Mouse (Mus musculus) macrophage (primary cell): ENCODE data around the gene 9530003J23Rik. TPM values are rescaled to one million over a fixed set of nuclear protein-coding genes. Genes with fewer than 3 reads are reported as not detected.
"Not testable (repeated sequence)": the region's sequence is repeated elsewhere in the genome, so short reads cannot be mapped to it uniquely, and the experiment has no call there.

Experiments
- H3K27ac ChIP-seq: fragments of 350-480 bp; formaldehyde crosslinking; 2 replicates; pipeline ENCODE4 v1.9.0; 2021
- H3K36me3 ChIP-seq: fragments of 350-480 bp; formaldehyde crosslinking; 2 replicates; pipeline ENCODE4 v1.9.0; 2021; ENCODE audit errors: inconsistent target
- H3K4me3 ChIP-seq: fragments of 350-480 bp; formaldehyde crosslinking; 2 replicates; pipeline ENCODE4 v1.9.0; 2021; ENCODE audit errors: inconsistent target
- H3K79me2 ChIP-seq: fragments of 350-480 bp; formaldehyde crosslinking; 2 replicates; pipeline ENCODE4 v1.9.0; 2021; ENCODE audit errors: inconsistent target
- WGBS: methylation state at CpG from one replicate; pipeline ENCODE4 v1.1.7; 2026; ENCODE audit warnings: inconsistent platforms; ENCODE audit not compliant: missing documents; 5-methylcytosine and 5-hydroxymethylcytosine counted together
- polyA plus RNA-seq: library from polyadenylated mRNA; stranded (reverse); fragments of 250-400 nt; gene quantifications from 3 replicates; pipeline ENCODE4 v1.2.4, GENCODE M21; 2018; ENCODE audit warnings: inconsistent platforms

The 9530003J23Rik gene
- polyA plus RNA-seq, 1 experiment from 2014 or later, result not detected

GRCm38 (mm10) chr10:117275681-117276369 is 37.3 kb upstream of the 9530003J23Rik start:
- Histone ChIP-seq H3K4me3 (no peak overlapping the region), H3K27ac (no peak overlapping the region), H3K79me2 (peaks cover 14% of the 10 kb centered on the region), H3K36me3 (peaks cover 5% of the 10 kb centered on the region; the same call in 1 of the 2 replicates)
- 88% methylated on average over 10 of the region's 10 CpGs for WGBS

GRCm38 (mm10) chr10:117274645-117275044 is 36.1 kb upstream of the 9530003J23Rik start:
- not testable (repeated sequence) for H3K4me3 ChIP-seq, H3K79me2 ChIP-seq, H3K27ac ChIP-seq, H3K36me3 ChIP-seq
- no CpG with 5 or more reads among the region's 7 CpGs for WGBS

- no peak overlapping the region for H3K4me3 ChIP-seq
- no peaks in the 10 kb centered on the region for H3K79me2 ChIP-seq
- H3K36me3 ChIP-seq, result no peaks in the 10 kb centered on the region
- H3K27ac ChIP-seq, result no peak overlapping the region
Measured at GRCm38 (mm10) chr10:117272023-117272422, 33.5 kb upstream of the 9530003J23Rik start.

GRCm38 (mm10) chr10:117259870-117260269 is 21.4 kb upstream of the 9530003J23Rik start:
- no peak overlapping the region for H3K4me3 ChIP-seq

GRCm38 (mm10) chr10:117235866-117236265 is 2.6 kb downstream of the 9530003J23Rik start:
- WGBS, result 76% methylated on average over 11 of the region's 11 CpGs
- no peaks in the 10 kb centered on the region for H3K36me3 ChIP-seq

More at GRCm38 (mm10) chr10:117259870-117260269, 21.4 kb upstream of the 9530003J23Rik start:
- H3K79me2 ChIP-seq, result no peaks in the 10 kb centered on the region
- no peaks in the 10 kb centered on the region for H3K36me3 ChIP-seq
- no peak overlapping the region for H3K27ac ChIP-seq

GRCm38 (mm10) chr10:117234825-117235224 is 3.7 kb downstream of the 9530003J23Rik start:
- Histone ChIP-seq H3K79me2 (no peaks in the 10 kb centered on the region), H3K36me3 (no peaks in the 10 kb centered on the region), H3K4me3 (no peak overlapping the region), H3K27ac (no peak overlapping the region)
- 91% methylated on average over 3 of the region's 4 CpGs for WGBS

More at GRCm38 (mm10) chr10:117235866-117236265, 2.6 kb downstream of the 9530003J23Rik start:
- no peak overlapping the region for H3K27ac ChIP-seq
- H3K79me2 ChIP-seq, result no peaks in the 10 kb centered on the region
- no peak overlapping the region for H3K4me3 ChIP-seq

- WGBS, result 84% methylated on average over 16 of the region's 16 CpGs
Measured at GRCm38 (mm10) chr10:117229826-117230225, 8.7 kb downstream of the 9530003J23Rik start.

GRCm38 (mm10) chr10:117226002-117226401 is 12.5 kb downstream of the 9530003J23Rik start:
- WGBS, result 90% methylated on average over 3 of the region's 3 CpGs
- Histone ChIP-seq H3K79me2 (peaks cover 30% of the 10 kb centered on the region), H3K4me3 (no peak overlapping the region), H3K27ac (no peak overlapping the region), H3K36me3 (peaks cover 9% of the 10 kb centered on the region; the same call in 1 of the 2 replicates)

More at GRCm38 (mm10) chr10:117229826-117230225, 8.7 kb downstream of the 9530003J23Rik start:
- H3K4me3 ChIP-seq, result no peak overlapping the region
- no peak overlapping the region for H3K27ac ChIP-seq
- H3K36me3 ChIP-seq, result no peaks in the 10 kb centered on the region
- H3K79me2 ChIP-seq, result no peaks in the 10 kb centered on the region

GRCm38 (mm10) chr10:117225094-117225493 is 13.4 kb downstream of the 9530003J23Rik start:
- WGBS, result 60% methylated on average over 8 of the region's 8 CpGs
- H3K27ac ChIP-seq, result peak overlapping the region; percentile 62

GRCm38 (mm10) chr10:117224102-117224990 is 14.2 kb downstream of the 9530003J23Rik start, which contains the start of gene Yeats4:
TSS of gene Yeats4 (minus strand) at chr10:117224507.
- WGBS, result 2% methylated on average over 63 of the region's 63 CpGs
- Histone ChIP-seq H3K27ac (peak within 1 kb of the TSS; percentile 62), H3K36me3 (peaks cover 19% of the 10 kb centered on the region), H3K4me3 (peak within 1 kb of the TSS; percentile 68), H3K79me2 (peaks cover 47% of the 10 kb centered on the region)

More at GRCm38 (mm10) chr10:117225094-117225493, 13.4 kb downstream of the 9530003J23Rik start:
- peaks cover 39% of the 10 kb centered on the region for H3K79me2 ChIP-seq
- peak overlapping the region; percentile 68 for H3K4me3 ChIP-seq
- peaks cover 12% of the 10 kb centered on the region; the same call in 1 of the 2 replicates for H3K36me3 ChIP-seq

GRCm38 (mm10) chr10:117223758-117224101 is 14.8 kb downstream of the 9530003J23Rik start:
- peak overlapping the region; percentile 68 for H3K4me3 ChIP-seq
- H3K79me2 ChIP-seq, result peaks cover 48% of the 10 kb centered on the region
- peaks cover 19% of the 10 kb centered on the region for H3K36me3 ChIP-seq
- no peak overlapping the region for H3K27ac ChIP-seq
- 7% methylated on average over 9 of the region's 9 CpGs for WGBS

- 100% methylated on average over 3 of the region's 3 CpGs for WGBS
Measured at GRCm38 (mm10) chr10:117222821-117223220, 15.7 kb downstream of the 9530003J23Rik start.

GRCm38 (mm10) chr10:117218351-117218750 is 20.2 kb downstream of the 9530003J23Rik start:
- Histone ChIP-seq H3K79me2 (peaks cover 50% of the 10 kb centered on the region), H3K36me3 (peaks cover 27% of the 10 kb centered on the region), H3K27ac (no peak overlapping the region), H3K4me3 (no peak overlapping the region)
- 95% methylated on average over 8 of the region's 8 CpGs for WGBS

More at GRCm38 (mm10) chr10:117222821-117223220, 15.7 kb downstream of the 9530003J23Rik start:
- Histone ChIP-seq H3K27ac (no peak overlapping the region), H3K36me3 (peaks cover 27% of the 10 kb centered on the region), H3K79me2 (peaks cover 57% of the 10 kb centered on the region), H3K4me3 (no peak overlapping the region)

GRCm38 (mm10) chr10:117217246-117217840 is 21.2 kb downstream of the 9530003J23Rik start:
- no peak overlapping the region for H3K27ac ChIP-seq
- WGBS, result 75% methylated on average over 20 of the region's 20 CpGs
- peaks cover 24% of the 10 kb centered on the region for H3K36me3 ChIP-seq

More at GRCm38 (mm10) chr10:117217246-117217840, 21.2 kb downstream of the 9530003J23Rik start:
- Histone ChIP-seq H3K79me2 (peaks cover 40% of the 10 kb centered on the region), H3K4me3 (no peak overlapping the region)
